Mouse (Mus musculus) hematopoietic stem cell, adult 5-6 weeks (primary cell): ENCODE measurements around the gene Ifitm6. TPM values are rescaled to one million over a fixed set of nuclear protein-coding genes. Genes with fewer than 3 reads are reported as not detected.

ENCODE experiments used
- total RNA-seq: library from RNA; stranded (forward); fragments of 172-1452, 232-1000 nt; gene quantifications from 2 replicates; pipeline ENCODE4 v1.2.3, GENCODE M21; 2017

Ifitm6 gene
- total RNA-seq, 1 experiment from 2014 or later = 68.4 TPM

Other genes with a start within 250 kb of the Ifitm6 start
- gene Syce1, start 230.1 kb downstream of the Ifitm6 start, total RNA-seq = 0.88 and 1.8 TPM in 2 replicates
- gene Zfp941, start 195.7 kb downstream of the Ifitm6 start, total RNA-seq = 2.4 and 3.4 TPM in 2 replicates
- not detected in 2 replicates for gene Urah, start 182.9 kb downstream of the Ifitm6 start, total RNA-seq
- not detected in 2 replicates for gene Scgb1c1, start 172.4 kb downstream of the Ifitm6 start, total RNA-seq
- not detected in 2 replicates for gene Odf3, start 170.1 kb downstream of the Ifitm6 start, total RNA-seq
- 1.8 and 4.6 TPM in 2 replicates for gene Gm45785, start 161.6 kb downstream of the Ifitm6 start, total RNA-seq
- gene Ric8a, start 161.0 kb downstream of the Ifitm6 start, total RNA-seq = 49.0 and 66.3 TPM in 2 replicates
- 28.2 and 36.1 TPM in 2 replicates for gene Bet1l, start 160.3 kb downstream of the Ifitm6 start, total RNA-seq
- gene Psmd13, start 136.0 kb downstream of the Ifitm6 start, total RNA-seq = 131 and 147 TPM in 2 replicates
- 50.7 and 71.5 TPM in 2 replicates for gene Sirt3, start 135.6 kb downstream of the Ifitm6 start, total RNA-seq
- not detected in 2 replicates for gene Cox8b, start 117.5 kb downstream of the Ifitm6 start, total RNA-seq
- 0.25 and 0.35 TPM in 2 replicates for gene Nlrp6, start 97.0 kb downstream of the Ifitm6 start, total RNA-seq
- 11.2 and 17.7 TPM in 2 replicates for gene Pgghg, start 76.5 kb downstream of the Ifitm6 start, total RNA-seq
- gene Ifitm5, start 67.6 kb downstream of the Ifitm6 start, total RNA-seq = 1.0 TPM in 1 of 2 replicates, not detected in the other
- not detected in 2 replicates for gene Gm45717, start 62.0 kb downstream of the Ifitm6 start, total RNA-seq
- gene Ifitm2, start 61.9 kb downstream of the Ifitm6 start, total RNA-seq = 328 and 386 TPM in 2 replicates
- 250 and 359 TPM in 2 replicates for gene Ifitm1, start 50.7 kb downstream of the Ifitm6 start, total RNA-seq
- 143 and 341 TPM in 2 replicates for gene Ifitm3, start 7.2 kb downstream of the Ifitm6 start, total RNA-seq
- not detected in 2 replicates for gene Gm17387, start 11.2 kb upstream of the Ifitm6 start, total RNA-seq
- 4.1 and 6.6 TPM in 2 replicates for gene B4galnt4, start 43.2 kb upstream of the Ifitm6 start, total RNA-seq
- 1.2 and 2.3 TPM in 2 replicates for gene Pkp3, start 60.3 kb upstream of the Ifitm6 start, total RNA-seq
- 22.0 and 32.5 TPM in 2 replicates for gene Sigirr, start 82.6 kb upstream of the Ifitm6 start, total RNA-seq
- gene Ano9, start 99.9 kb upstream of the Ifitm6 start, total RNA-seq = not detected in 2 replicates
- 6.4 and 9.6 TPM in 2 replicates for gene Ptdss2, start 104.5 kb upstream of the Ifitm6 start, total RNA-seq
- gene Rnh1, start 154.9 kb upstream of the Ifitm6 start, total RNA-seq = 34.4 and 61.9 TPM in 2 replicates
- gene Hras, start 176.1 kb upstream of the Ifitm6 start, total RNA-seq = 15.0 and 19.7 TPM in 2 replicates
- 0.60 and 0.75 TPM in 2 replicates for gene Lrrc56, start 176.2 kb upstream of the Ifitm6 start, total RNA-seq
- 1.6 TPM in 1 of 2 replicates, not detected in the other for gene Lmntd2, start 196.2 kb upstream of the Ifitm6 start, total RNA-seq
- gene Rassf7, start 197.9 kb upstream of the Ifitm6 start, total RNA-seq = 4.9 and 5.1 TPM in 2 replicates
- gene Phrf1, start 210.9 kb upstream of the Ifitm6 start, total RNA-seq = 52.5 and 77.3 TPM in 2 replicates
- 15.4 and 26.7 TPM in 2 replicates for gene Irf7, start 248.6 kb upstream of the Ifitm6 start, total RNA-seq